Mouse (Mus musculus) E14TG2a.4 (cell line): ENCODE data around the gene Tmem234.

Experiments used
- H3K27me3 ChIP-seq: 2 replicates; pipeline ENCODE4 v1.6.1; 2014; ENCODE audit warnings: low read length, control low read depth; ENCODE audit not compliant: insufficient read depth
- H3K36me3 ChIP-seq: 2 replicates; pipeline ENCODE4 v1.6.1; 2014; ENCODE audit warnings: low read length, control low read depth; ENCODE audit not compliant: insufficient read depth
- H3K4me1 ChIP-seq: replicated peaks from 2 replicates; pipeline ENCODE4 v1.6.1; 2014; ENCODE audit warnings: low read depth, low read length, control low read depth
- H3K4me3 ChIP-seq: replicated peaks from 2 replicates; pipeline ENCODE4 v1.5.1; 2014; ENCODE audit warnings: mild to moderate bottlenecking, low read length
- H3K9me3 ChIP-seq: 2 replicates; pipeline ENCODE4 v1.6.1; 2014; ENCODE audit warnings: low read length, control low read depth
- CTCF ChIP-seq: conservative IDR thresholded peaks from 2 replicates; pipeline ENCODE4 v1.5.1; 2014; ENCODE audit warnings: low read length
- NANOG ChIP-seq: IDR thresholded peaks from 2 replicates; pipeline ENCODE4 v1.6.1; 2014; ENCODE audit warnings: borderline replicate concordance, low read length, mixed read lengths
- POU5F1 ChIP-seq: IDR thresholded peaks from 2 replicates; pipeline ENCODE4 v1.6.1; 2014; ENCODE audit warnings: low read length, borderline replicate concordance

The Tmem234 gene

DNA sequence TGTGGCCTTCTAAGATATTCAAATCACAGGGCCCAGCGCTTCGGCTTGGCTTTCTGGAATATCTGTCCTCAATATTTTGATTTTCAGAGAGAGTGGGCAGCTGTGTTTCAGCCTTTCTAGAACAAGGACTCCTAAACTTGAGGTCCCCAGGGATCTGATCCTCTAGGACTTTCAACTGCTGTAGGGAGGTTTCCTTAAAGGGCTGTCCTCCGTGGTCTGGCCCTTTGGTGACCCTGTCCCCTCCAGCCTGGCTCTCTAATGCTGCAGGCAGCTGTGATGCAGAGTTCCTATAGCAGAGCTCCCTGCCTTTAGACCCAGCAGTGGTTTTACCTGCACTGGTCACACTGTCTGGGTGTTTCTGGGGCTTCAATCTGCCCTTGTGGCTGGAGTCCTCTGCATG is 16.2 kb downstream of the Tmem234 start:
- no peak overlapping the region for H3K4me3 ChIP-seq
- H3K27me3 ChIP-seq = no peaks in the 10 kb centered on the region
- H3K4me1 ChIP-seq = peaks cover 56% of the 10 kb centered on the region
- H3K9me3 ChIP-seq = no peaks in the 10 kb centered on the region
- TF ChIP-seq NANOG (no peak), CTCF (no peak), POU5F1 (no peak)
- H3K36me3 ChIP-seq = peaks cover 22% of the 10 kb centered on the region

DNA sequence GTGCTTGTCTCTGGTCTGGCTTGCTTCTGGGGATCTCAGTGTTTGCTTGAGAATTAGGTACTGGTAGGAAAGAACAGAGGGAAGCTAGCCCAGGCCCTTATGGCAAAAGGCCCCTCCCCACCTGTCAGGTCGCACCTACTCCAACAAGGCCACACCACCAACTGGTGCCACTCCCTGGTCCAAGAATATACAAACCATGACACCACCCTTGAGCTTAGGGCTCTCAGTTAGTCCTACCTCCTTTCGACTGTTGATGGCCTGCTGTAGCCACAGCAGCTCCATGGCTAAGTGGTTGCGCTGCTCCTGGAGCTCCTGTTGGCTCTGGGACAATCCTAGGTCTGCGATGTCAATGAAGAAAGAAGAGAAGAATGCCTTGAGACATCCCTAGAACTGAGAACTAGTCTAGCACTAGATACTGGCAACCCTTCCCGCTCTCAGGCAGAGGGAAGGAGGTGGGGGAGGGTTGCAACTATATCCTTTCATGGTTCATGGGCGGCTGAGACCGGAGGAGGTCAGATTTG is 16.7 kb downstream of the Tmem234 start:
- H3K27me3 ChIP-seq = no peaks in the 10 kb centered on the region
- peaks cover 22% of the 10 kb centered on the region for H3K36me3 ChIP-seq
- H3K4me3 ChIP-seq = peak overlapping the region; percentile 84; the same call in 1 of the 2 replicates
- TF ChIP-seq POU5F1 (no peak), CTCF (no peak), NANOG (no peak)
- no peaks in the 10 kb centered on the region for H3K9me3 ChIP-seq
- peaks cover 59% of the 10 kb centered on the region for H3K4me1 ChIP-seq

DNA sequence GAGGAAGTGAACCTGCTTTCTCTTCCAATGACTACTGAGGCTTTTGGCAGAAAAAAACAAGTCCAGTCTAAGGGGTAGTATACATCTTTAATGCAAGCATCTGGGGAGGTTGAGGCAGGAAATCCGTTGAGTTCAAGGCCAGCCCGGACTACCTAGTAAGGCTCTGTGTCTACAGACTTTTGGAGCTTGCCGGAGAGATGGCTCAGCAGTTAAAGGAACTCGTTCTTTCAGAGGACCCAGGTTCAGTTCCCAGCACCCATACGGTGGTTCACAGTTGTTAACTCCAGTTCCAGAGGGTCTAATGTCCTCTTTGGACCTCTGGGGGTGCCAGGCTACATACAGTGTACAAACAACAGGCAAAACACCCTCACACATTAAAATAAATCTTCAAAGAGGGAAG is 17.6 kb downstream of the Tmem234 start:
- Histone ChIP-seq H3K4me1 (peaks cover 65% of the 10 kb centered on the region), H3K36me3 (peaks cover 22% of the 10 kb centered on the region), H3K9me3 (no peaks in the 10 kb centered on the region), H3K27me3 (no peaks in the 10 kb centered on the region), H3K4me3 (peak overlapping the region; percentile 84)
- TF ChIP-seq NANOG (no peak), POU5F1 (no peak), CTCF (no peak)

DNA sequence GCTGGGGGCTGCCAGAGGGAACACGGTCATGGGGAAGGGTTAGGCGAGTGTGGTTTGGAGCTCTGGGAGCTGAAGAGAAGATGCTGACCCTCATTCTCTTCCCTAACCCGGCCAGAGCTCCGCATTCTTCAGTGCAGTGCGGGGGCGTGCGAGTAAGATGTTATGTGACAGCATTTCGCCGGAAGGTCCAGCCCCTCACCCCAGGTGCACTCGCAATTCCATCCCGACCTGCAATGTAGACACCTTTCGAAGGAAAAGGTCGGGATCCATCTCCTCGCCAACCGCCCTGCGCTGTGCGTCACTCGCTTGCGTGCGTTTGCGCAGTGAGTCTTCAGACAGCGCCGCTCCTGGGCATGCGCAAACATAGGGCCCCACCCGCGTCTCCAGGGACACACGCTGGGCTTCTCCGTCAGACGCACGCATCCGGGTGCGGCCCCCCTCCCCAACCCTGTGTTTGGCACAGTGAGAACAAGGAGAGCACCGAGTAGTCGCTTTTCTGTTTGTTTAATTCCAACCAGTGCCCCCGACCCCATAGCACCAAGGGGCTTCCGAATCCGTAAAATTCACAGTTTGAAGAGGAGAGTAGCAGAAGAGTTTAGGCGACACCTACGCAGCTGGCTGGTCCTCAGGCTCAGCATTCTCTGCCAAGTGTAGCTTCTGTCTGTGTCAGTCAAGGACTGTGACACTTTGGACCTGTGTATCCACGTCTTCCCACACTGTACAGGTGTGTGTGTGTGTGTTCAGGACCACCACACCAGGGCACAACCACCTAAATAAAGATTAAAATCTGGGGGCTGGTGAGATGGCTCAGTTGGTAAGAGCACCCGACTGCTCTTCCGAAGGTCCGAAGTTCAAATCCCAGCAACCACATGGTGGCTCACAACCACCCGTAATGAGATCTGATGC is 18.6 kb downstream of the Tmem234 start, which contains the start of gene Iqcc:
Gene Iqcc (minus strand): TSS at position 314 of the 906 bp plus-strand sequence.
- Histone ChIP-seq H3K27me3 (no peaks in the 10 kb centered on the region), H3K4me1 (peaks cover 64% of the 10 kb centered on the region), H3K36me3 (peaks cover 22% of the 10 kb centered on the region), H3K4me3 (peak within 1 kb of the TSS; percentile 84), H3K9me3 (no peaks in the 10 kb centered on the region)
- TF ChIP-seq NANOG (no peak), CTCF (no peak), POU5F1 (no peak)

DNA sequence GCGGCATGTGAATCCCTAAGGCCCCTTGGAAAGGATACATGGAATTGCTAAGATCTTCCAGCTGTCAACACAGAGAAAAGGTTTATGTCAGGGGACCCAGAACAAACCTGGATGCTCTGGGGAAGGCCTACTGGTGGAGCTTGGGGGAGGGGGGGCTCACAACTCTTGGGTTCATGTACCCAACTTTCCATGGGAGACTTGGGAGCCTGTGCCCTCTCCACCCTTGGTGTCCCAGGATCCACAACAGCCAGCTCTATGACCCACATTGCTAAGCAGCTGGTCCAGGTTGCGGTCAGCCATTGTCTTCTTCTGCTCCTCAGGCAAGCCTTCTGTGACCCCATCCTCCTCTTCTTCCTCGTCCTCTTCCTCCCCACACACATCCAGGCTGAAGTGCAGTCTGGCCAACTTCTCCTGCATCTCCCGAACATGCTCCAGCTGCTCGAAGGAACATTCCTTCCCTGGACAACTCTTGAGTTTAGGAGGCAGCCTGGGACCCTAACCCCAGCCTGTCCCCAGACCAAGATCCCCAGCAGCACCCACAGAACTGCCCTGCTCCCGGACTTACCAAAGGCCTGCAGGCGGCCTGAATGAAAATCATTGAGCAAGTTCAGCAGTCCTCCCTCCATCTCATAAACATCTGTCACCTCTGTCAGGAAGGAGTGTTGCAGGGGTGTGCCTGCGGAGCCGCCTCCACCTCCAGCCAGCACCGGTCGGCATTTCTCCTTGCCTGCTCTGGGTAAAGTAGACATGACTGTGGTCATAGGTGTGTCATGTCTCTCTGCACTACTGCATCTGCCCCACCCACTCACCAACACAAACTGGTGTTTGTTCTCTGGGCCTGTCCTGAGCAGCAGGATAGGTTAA is 20.2 kb downstream of the Tmem234 start:
- H3K36me3 ChIP-seq = peaks cover 27% of the 10 kb centered on the region
- TF ChIP-seq NANOG = no peak
- no peak for TF ChIP-seq CTCF
- TF ChIP-seq POU5F1 = no peak
- no peaks in the 10 kb centered on the region for H3K9me3 ChIP-seq
- H3K4me1 ChIP-seq = peaks cover 74% of the 10 kb centered on the region
- no peak overlapping the region for H3K4me3 ChIP-seq
- no peaks in the 10 kb centered on the region for H3K27me3 ChIP-seq

DNA sequence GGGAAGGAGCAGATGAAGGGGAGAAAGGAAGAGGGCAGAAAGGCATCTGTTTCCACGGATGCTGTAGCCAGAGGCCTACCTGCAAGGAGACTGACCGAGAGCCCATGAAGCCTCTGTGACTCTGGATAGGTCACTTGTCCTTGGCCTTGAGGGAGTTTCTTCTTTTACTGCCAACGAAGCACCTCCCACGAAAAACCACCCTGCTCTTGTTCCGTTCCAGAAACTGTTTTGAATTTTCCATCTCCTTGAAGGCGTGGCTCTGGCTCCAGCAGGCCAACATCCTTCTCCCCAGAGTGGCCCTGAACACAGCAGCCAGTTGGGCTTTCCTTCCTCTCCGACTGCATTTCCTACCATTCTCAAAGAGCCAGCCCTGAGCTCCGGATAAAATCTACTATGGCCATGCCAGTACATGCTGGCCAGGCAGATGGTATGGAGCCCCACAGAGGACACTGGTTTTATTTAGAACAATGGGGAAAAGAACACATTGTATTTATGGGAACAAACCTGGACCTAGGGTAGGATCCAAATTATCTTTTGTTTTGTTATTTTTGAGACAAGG is 20.9 kb downstream of the Tmem234 start:
- no peaks in the 10 kb centered on the region for H3K27me3 ChIP-seq
- peaks cover 81% of the 10 kb centered on the region for H3K4me1 ChIP-seq
- H3K36me3 ChIP-seq = peaks cover 27% of the 10 kb centered on the region
- no peaks in the 10 kb centered on the region for H3K9me3 ChIP-seq
- TF ChIP-seq POU5F1 (no peak), CTCF (no peak), NANOG (no peak)
- no peak overlapping the region for H3K4me3 ChIP-seq

DNA sequence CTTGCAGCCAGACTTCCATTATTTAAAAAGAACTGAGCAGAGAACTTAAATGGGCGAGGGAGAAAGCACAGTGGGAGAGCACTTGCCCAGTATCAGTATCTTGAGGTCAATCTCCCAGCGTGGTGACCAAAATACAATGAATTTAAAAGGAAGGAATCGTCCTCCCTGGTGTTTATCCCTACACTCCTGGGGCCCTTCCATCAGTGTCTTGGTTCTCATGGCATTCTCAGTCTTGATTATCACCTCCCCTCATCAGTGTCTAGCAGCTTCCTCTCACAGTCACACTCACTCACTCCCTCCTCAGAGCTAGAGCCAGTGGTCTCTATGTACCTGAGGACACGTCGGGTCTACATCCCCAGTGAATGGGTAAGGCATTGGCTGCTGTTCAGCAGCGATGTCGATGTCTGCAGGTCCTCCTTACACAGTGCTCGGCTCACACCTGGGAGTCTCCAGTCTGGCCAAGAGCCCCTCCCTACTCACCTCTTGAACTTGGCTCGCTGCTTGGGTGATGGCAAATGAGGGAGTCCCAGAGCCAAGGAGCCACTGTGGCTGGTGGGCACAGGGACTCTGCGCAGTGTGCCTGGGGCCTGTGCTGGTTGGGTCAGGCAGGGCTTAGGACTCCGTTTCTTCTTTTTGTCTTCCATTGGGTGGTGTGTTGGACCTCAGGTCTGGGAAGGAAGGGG is 21.8 kb downstream of the Tmem234 start:
- no peaks in the 10 kb centered on the region for H3K9me3 ChIP-seq
- H3K36me3 ChIP-seq = peaks cover 27% of the 10 kb centered on the region
- H3K27me3 ChIP-seq = no peaks in the 10 kb centered on the region
- TF ChIP-seq NANOG (no peak), POU5F1 (no peak), CTCF (no peak)
- peaks cover 85% of the 10 kb centered on the region for H3K4me1 ChIP-seq
- H3K4me3 ChIP-seq = peak overlapping the region; percentile 73
